Mouse (Mus musculus): Measurements from ENCODE around the gene Bcl9l.
A peak's percentile ranks its signal among the peaks of the same experiment; 100 is the strongest.

Gene Bcl9l

GRCm38 (mm10) chr9:44513610-44514009, 31.0 kb downstream of the Bcl9l start:
- DNase-seq = no peak

GRCm38 (mm10) chr9:44514147-44514546, 31.5 kb downstream of the Bcl9l start:
- no peak for DNase-seq

DNA sequence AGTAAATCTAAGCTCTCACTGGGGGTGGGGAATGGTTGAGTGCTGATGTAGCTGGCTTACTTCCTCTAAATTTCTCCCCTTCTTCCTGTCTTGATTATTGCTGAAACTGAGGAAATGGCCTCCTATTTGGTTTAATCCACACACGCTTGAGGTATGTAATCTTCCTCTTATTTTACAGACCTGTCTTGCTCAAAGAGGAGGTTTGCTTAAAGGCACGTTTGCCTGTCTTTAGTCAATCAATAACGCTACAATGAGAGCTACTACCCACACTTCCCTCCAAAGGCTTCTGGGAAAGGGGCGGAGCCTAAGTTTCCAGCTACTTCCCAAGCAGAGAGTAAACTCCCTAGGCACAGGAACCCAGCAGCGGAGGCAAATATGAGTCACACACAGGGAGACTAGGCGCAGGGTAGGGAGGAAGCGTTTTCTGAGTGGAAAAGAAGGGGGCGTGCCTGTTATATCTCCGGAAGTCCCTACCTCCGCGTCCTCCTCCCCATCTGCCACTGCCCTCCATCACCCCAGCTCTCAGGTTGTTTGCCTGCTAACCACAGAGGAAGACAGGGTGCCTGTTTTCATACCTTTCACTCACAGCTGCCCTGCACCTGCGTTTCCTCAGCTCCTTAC, 32.6 kb downstream of the Bcl9l start:
- no peak for DNase-seq

- no peak for DNase-seq
Measured at GRCm38 (mm10) chr9:44515891-44516290, 33.3 kb downstream of the Bcl9l start.

- peak; percentile 23 for DNase-seq
Measured at GRCm38 (mm10) chr9:44517368-44517767, 34.7 kb downstream of the Bcl9l start.

DNA sequence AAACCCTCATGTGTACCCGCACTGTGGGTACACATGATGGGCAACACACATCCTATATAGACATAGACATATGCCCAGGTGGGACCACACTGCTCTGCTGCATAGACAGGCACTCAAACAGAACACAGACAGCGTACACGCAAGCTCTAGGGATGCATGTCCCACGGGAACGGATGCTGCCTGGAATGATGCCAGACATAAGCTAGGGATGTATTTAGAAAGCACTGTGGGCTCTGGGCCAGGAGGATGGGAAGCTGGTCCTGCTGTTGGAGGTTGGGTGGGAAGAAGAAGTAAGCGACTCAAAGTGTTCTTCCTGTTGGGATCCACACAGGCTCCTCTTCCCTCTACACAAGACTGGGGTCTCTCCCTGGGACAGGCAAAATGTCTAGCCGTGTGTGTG, 35.4 kb downstream of the Bcl9l start:
- DNase-seq = no peak

GRCm38 (mm10) chr9:44521927-44522326, 39.3 kb downstream of the Bcl9l start:
- DNase-seq = no peak

DNA sequence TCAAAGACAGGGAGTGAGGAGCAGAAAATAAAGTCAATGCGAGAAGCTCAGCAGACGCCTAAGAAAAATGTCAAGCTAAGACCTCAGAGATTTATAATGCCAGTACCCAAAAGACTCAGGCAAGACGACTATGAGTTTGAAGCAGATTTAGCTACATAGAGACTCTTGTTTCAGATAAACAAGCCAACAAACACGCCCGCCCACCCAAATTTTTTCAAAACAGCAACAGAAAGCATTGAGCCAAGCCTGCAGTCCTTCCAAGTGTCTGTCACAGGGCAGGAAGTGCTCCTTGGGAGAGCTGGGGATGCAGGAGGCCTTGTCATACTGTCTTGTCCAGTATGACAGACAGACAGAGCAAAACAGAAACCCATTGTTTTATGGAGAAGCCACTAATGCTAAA, 41.1 kb downstream of the Bcl9l start:
- DNase-seq = no peak

DNA sequence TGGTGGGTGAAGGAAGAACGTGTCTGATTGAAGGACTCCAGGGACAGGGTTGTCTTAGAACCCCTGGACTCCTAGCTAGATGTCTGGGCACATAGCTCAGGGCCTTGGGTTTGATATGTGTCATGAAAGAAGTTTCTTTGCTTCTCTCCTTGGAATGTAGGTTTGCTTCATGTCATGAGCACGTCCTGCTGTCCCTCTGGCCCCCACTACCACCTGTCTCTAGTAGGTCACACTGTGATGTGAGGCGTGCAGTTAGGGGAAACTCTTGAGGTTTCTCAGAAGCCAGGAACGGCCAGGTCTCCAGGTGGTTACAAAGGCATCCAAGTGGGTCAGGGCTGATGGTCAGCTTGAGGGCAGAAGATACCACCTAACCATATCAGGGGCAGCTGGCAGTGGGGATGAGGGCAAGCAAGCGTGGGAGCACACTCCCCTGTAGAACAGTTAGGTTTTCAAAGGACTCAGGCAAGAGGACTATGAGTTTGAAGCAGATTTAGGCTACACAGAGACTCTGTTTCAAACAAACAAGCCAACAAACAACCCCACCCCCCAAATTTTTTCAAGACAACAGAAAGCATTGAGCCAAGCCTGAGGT, 41.7 kb downstream of the Bcl9l start:
- DNase-seq = no peak

DNA sequence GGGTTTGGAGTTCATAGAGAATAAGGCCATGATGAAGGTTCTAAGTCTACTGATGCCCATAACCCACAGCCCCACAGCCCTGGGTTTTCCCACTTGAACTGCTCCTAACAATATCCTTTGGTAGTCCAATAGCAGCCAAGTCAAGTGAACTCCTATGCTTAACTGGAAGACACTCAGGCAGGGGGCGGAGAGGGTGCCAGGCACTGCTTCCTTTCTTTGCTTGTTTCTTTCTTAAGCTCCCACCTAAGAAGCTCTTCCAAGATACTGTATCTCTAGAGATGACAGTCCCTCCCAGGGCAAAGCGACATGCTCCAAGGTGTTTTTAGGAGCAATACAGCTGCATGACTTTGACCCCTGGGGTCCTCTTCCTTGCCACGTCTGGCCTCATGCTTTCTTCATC, 42.4 kb downstream of the Bcl9l start:
- no peak for DNase-seq

DNA sequence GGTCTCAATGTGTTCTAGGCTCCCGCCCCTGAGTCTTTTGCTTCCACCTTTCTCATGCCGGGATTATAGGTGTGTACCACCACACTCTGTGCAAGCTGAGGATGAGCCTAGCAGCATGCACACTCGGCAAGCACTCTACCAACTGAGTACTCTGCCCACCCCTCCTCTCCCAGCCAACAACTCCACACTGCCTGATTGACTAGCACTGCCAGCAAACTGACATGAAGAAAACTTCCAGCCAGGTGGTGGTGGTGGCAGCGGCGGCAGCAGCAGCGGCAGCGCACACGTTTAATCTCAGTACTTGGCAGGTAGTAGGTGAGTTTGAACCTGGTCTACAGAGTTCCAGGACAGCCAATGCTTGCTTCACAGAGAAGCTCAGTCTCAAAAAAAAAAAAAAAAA, 43.0 kb downstream of the Bcl9l start:
- DNase-seq = no peak

- no peak for DNase-seq
Measured at GRCm38 (mm10) chr9:44526337-44527112, 43.9 kb downstream of the Bcl9l start.

GRCm38 (mm10) chr9:44528340-44528739, 45.7 kb downstream of the Bcl9l start:
- no peak for DNase-seq

GRCm38 (mm10) chr9:44532991-44533580, 50.5 kb downstream of the Bcl9l start:
- DNase-seq = no peak

DNA sequence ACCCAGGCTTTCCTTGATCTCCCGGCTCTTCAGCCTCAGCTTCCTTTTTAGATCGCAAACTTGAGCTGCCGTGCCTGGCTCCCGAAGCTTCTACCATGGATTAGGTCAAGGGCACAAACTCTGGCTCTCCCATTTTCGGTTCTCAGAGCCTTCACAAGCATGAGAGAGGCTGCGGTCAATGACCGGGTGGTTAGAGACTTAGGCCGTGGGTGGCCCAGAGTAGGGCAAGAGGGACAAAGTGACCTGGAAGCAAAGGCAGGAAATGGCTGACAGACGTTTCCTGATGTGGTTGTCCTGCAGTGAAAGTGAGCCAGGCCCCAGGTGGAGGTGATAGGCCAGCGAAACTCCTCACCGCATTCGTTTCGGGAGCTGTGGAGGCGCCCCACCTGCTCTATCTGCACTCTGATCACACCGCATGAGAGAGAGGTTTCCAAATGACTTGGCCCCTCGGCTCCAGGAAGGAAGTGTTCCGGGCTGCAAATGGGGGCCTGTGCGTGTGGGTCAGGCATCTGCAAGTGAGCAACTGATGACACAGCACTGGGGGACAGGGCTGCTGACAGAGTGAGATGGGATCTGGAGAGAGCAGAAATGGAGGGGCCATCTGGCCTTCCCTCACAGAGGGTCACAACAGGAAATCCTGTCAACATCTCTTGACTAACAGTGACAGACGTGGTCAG, 55.1 kb downstream of the Bcl9l start:
- DNase-seq = no peak

- no peak for DNase-seq
Measured at GRCm38 (mm10) chr9:44539816-44540421, 57.3 kb downstream of the Bcl9l start.

GRCm38 (mm10) chr9:44540676-44541075, 58.1 kb downstream of the Bcl9l start:
- no peak for DNase-seq

DNA sequence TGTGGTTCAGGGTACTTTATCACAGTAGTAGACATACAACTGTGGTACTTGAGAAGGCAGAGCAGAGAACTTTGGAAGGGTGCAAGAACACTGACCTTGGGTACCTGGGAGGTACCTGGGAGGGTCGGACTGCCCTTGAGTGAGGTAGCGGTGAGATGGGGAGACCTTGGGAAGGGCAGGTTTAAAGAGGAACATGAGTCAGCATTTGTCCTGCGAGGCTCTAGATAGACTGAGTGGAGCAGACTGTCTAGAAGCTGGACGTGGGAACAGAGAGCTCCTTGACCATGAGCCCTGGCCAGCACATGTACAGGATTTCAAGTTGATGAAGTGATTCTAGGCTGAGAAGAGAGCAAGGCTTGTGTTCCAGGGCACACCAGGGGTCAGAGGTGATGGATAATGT, 59.7 kb downstream of the Bcl9l start:
- DNase-seq = no peak

- DNase-seq = no peak
Measured at GRCm38 (mm10) chr9:44544986-44545385, 62.4 kb downstream of the Bcl9l start.

DNA sequence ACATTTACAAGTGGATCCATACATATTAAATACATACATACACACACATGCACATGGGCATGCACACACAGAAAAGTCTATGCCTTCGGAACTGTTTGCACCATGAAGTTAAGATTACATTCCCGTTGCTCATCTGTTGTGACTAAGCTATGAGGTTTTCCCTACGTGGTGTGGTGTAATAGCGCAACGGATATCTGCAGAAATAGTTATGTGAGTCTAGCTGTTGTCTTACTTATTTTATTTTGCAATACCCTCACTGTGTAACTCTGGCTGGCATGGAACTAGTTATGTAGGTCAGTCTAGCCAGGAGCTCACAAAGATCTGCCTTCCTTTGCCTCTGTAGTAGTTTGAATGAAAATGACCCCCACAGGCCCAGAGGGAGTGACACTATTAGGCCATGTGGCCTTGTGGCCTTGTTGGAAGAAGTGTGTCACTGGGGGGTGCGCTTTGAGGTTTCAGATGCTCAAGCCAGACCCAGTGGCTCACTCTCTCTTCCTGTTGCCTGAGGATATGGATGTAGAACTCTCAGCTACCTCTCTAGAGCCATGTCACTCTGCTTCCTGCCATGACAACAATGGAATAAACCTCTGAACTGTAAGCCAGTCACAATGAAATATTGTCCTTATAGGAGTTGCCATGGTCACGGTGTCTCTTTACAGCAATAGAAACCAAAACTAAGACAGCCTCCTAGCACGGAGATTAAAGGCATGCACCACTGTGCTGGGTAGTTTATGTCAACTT, 66.0 kb downstream of the Bcl9l start:
- no peak for DNase-seq

- no peak for DNase-seq
Measured at GRCm38 (mm10) chr9:44551138-44551537, 68.5 kb downstream of the Bcl9l start.

DNA sequence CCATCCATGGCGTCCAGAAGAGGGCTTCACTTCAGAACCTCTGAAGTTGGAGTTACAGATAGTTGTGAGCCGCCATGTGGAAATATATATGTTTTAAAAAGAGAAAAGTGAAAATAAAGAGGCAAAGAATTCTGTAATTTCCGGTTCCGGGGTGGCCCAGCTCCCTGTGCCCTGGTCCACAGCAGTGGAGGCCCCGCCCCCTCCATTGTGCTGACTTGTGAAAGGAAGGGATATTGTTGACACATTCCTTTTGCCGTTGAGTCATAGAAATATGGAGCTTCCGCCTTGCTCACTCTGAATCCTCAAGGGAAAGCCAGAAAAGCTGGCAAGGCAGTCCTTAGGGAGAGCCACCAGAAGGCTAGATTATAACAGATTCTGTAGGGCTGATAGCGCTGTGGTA, 69.5 kb downstream of the Bcl9l start:
- no peak for DNase-seq

Data from cerebellum, adult 11 months (tissue).